In the genomic region with DNA sequence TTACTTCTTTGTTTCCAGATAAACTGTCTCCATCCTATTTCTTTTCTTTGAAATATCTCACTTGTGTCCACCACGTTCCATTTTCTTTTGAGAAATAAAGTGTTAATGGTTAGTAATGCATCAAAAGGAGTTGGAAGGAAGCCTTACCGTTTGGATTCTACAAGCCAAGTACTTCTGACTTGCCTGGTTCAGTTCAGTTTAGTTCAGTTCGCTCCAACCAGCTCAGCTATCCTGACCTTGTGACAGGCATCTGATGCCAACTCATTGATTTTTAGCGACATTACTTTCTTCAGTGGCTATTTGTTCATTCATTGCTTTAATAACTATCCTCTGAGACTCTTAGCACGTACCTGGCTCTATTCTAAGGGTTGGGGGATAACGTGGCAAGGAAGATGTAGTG, we compare ENCODE assay signal across 21 mouse cellular contexts. TPM values are rescaled to one million over a fixed set of nuclear protein-coding genes. Genes with fewer than 3 reads are reported as not detected.
"Had no signal": no experiment of that assay in that cellular context is flagged by ENCODE, and none has a peak within 500 bp of the region (broad histone marks: within the 10 kb centered on the region; RNA-seq: fewer than 3 reads in every experiment).

No protein-coding gene starts in this region.

- H3K36me3 ChIP-seq: lung, embryonic 15.5 days; midbrain, embryonic 13.5 days; midbrain, embryonic 15.5 days; neural tube, embryonic 12.5 days; stomach, embryonic 15.5 days had no signal

- H3K9ac ChIP-seq: lung, embryonic 15.5 days; midbrain, embryonic 13.5 days; midbrain, embryonic 15.5 days; neural tube, embryonic 12.5 days; stomach, embryonic 15.5 days had no signal

- H3K4me2 ChIP-seq: lung, embryonic 15.5 days; midbrain, embryonic 11.5 days; midbrain, embryonic 13.5 days; midbrain, embryonic 15.5 days; neural tube, embryonic 12.5 days; stomach, embryonic 15.5 days had no signal

- H3K9me3 ChIP-seq: lung, embryonic 15.5 days; midbrain, embryonic 13.5 days; midbrain, embryonic 15.5 days; neural tube, embryonic 12.5 days; stomach, embryonic 15.5 days had no signal

- ATAC-seq: lung, postnatal 0 days; midbrain, embryonic 13.5 days; midbrain, embryonic 15.5 days had no signal

- DNase-seq: lung, adult 2 months; lung, postnatal 14 days; lung, postnatal 36 days; right cerebral cortex, postnatal 14 days; thymus, adult 2 months; thymus, postnatal 25 days; thymus, postnatal 4 days had no signal

- H3K4me3 ChIP-seq: lung, embryonic 15.5 days; megakaryocyte, embryonic 14.5 days; midbrain, embryonic 13.5 days; midbrain, embryonic 15.5 days; neural tube, embryonic 12.5 days; stomach, embryonic 15.5 days had no signal

- H3K4me1 ChIP-seq: midbrain, embryonic 15.5 days; neural tube, embryonic 12.5 days had no signal

- H3K27me3 ChIP-seq: lung, embryonic 15.5 days; midbrain, embryonic 13.5 days; midbrain, embryonic 15.5 days; neural tube, embryonic 12.5 days; stomach, embryonic 15.5 days had no signal

- H3K27ac ChIP-seq: lung, embryonic 15.5 days; macrophage; midbrain, embryonic 13.5 days; midbrain, embryonic 15.5 days; neural tube, embryonic 12.5 days; stomach, embryonic 15.5 days; stomach, postnatal 0 days had no signal

RNA-seq across cellular contexts. Expression of a gene that starts 42.4 kb away (rescaled TPM):
- polyA plus RNA-seq: lung, adult 2 months; lung, postnatal 0 days; midbrain, embryonic 11.5 days; midbrain, embryonic 13.5 days; midbrain, embryonic 15.5 days; midbrain, postnatal 0 days; neural tube, embryonic 12.5 days; neural tube, embryonic 14.5 days; spleen, adult 2 months; stomach, postnatal 0 days; testis, adult 2 months; thymus, adult 2 months had no signal
